Mouse (Mus musculus) lung, adult 2 months (tissue): ENCODE measurements around the gene Tbc1d9b. TPM values are rescaled to one million over a fixed set of nuclear protein-coding genes. Genes with fewer than 3 reads are reported as not detected.
A peak's percentile ranks its signal among the peaks of the same experiment; 100 is the strongest.

Source experiments
- DNase-seq: peaks from one replicate; pipeline ENCODE4 v3.0.0; 2022
- H3K4me1 ChIP-seq: fragments of 200-500 bp; 2 replicates; pipeline ENCODE4 v1.6.1; 2011; ENCODE audit warnings: low read length; ENCODE audit not compliant: control insufficient read depth, insufficient read depth
- H3K4me3 ChIP-seq: fragments of 200-500 bp; replicated peaks from 2 replicates; pipeline ENCODE3; 2011; ENCODE audit warnings: low read depth, mild to moderate bottlenecking, control low read depth, low read length; ENCODE audit errors: extremely low read depth
- CTCF ChIP-seq: fragments of 200-500 bp; IDR thresholded peaks from 2 replicates; pipeline ENCODE4 v1.5.1; 2011; ENCODE audit warnings: mild to moderate bottlenecking, low read length, control low read depth; ENCODE audit not compliant: insufficient read depth
- POLR2A ChIP-seq: fragments of 200-500 bp; IDR thresholded peaks from 2 replicates; pipeline ENCODE4 v1.6.1; 2011; ENCODE audit warnings: low read depth, mild to moderate bottlenecking, control low read depth, low read length, borderline replicate concordance; ENCODE audit errors: extremely low read depth
- WGBS: fragments of 180-500 bp; shearing (Covaris S2); methylation state at CpG from one replicate; pipeline ENCODE4 v1.1.7; 2018; 5-methylcytosine and 5-hydroxymethylcytosine counted together
- polyA plus RNA-seq: library from polyadenylated mRNA; depleted of rRNA; stranded (reverse); fragments of >200 nt; gene quantifications from 2 replicates; pipeline ENCODE4 v1.2.3, GENCODE M21; 2012

Gene Tbc1d9b
- polyA plus RNA-seq, 1 experiment = 68.4 TPM

DNA sequence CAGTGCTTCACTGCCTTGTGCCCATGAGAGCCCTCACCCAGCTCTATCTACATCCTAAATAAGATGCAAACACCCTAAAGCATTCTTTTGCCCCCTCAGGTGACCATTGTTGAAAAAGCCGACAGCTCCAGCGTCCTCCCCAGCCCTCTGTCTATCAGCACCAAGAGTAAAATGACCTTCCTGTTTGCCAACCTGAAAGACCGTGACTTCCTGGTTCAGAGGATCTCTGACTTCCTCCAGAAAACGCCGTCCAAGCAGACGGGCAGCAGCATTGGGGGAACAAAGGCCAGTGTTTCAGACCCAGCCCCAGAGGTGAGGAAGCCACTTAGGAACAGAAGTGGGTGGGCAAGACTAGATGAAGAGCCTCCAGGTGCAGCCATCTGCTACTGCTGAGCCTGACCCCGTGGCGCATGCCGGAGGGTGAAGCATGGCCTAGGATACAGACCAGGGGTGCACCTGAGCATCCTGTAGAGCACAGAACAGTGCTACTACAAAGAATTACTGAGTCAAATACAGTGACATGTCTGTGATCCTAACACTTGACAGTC lies 18.5 kb downstream of the Tbc1d9b start:
- H3K4me3 ChIP-seq = no peak overlapping the region
- H3K4me1 ChIP-seq = no peaks in the 10 kb centered on the region
- DNase-seq = no peak
- WGBS = 58% methylated on average over 9 of the region's 9 CpGs
- TF ChIP-seq POLR2A = no peak
- no peak for TF ChIP-seq CTCF

DNA sequence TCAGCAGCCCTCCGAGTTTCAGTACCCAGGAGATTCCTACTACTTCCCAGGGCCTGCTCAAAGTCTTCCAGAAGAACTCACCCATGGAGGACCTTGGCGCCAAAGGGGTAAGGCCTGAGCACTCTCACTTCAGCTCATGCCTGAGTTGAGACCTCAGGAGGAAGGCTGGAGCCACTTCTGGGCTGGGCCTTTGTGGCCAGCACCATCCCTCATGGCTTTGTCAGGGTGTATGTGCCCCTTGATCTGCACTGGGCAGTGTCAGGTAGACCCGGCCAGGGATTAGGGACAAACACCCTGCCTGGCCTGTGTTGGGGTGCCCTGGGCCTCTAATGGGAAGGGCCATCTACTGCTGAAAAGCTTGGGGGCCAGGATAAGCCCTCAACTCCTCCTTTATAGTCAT lies 20.2 kb downstream of the Tbc1d9b start:
- Histone ChIP-seq H3K4me1 (no peaks in the 10 kb centered on the region), H3K4me3 (no peak overlapping the region)
- no peak for DNase-seq
- TF ChIP-seq POLR2A (no peak), CTCF (no peak)
- WGBS = 85% methylated on average over 3 of the region's 3 CpGs

DNA sequence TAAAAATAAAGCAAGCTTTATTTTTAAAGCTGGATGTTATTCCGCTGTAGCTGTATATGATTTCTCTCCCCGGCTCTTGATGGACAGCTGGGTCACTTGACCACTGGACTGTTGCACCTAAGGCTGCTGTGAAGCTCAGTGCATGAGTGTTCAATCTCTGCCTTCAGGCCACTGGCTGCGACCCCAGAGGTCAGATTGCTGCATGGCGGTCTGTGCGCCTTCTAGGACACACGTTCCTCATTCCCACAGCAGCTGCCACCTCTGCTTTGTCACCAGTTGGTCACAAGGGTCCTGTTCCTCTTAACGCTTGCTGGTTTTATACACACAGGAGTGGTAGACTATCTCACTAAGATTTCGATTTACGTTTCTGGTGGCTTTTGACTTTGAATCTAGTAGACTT lies 23.0 kb downstream of the Tbc1d9b start:
- no peak for TF ChIP-seq POLR2A
- no peak for TF ChIP-seq CTCF
- H3K4me3 ChIP-seq = no peak overlapping the region
- H3K4me1 ChIP-seq = no peaks in the 10 kb centered on the region
- DNase-seq = no peak
- 66% methylated on average over 9 of the region's 9 CpGs for WGBS

DNA sequence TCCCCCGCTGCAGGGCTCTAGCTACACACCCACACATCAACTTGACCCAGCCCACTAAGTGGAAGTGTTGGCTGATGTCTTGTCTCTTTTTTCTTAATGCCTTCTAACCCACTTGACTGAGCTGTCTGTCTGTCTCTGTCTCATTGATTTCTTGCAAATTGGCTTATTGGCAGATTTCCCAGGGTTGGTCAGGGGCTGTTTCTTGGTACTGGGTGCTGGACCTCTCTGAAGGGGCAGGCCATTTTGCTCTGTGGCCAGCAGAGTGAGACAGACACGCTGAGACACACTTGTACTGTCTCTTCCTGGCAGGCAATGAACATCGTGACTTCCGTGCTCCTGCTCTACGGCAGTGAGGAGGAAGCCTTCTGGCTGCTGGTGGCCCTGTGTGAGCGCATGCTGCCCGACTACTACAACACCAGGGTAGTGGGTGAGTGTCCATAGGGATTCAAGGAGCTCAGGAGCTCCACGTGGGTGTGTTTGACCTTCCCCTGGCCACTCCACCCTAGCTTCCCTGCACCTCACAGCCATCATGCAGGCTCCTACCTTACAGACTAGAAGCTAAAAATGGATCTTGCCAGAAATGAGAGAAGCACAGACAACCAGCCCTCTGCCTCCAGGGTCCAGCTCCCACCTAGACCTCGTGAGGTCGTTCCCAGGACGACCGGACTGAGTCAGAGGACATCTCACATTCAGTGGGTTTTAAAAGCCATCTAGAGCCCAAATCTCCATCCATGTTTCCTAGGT lies 23.8 kb downstream of the Tbc1d9b start:
- H3K4me1 ChIP-seq = no peaks in the 10 kb centered on the region
- 72% methylated on average over 12 of the region's 12 CpGs for WGBS
- H3K4me3 ChIP-seq = no peak overlapping the region
- no peak for TF ChIP-seq CTCF
- TF ChIP-seq POLR2A = no peak
- DNase-seq = no peak

DNA sequence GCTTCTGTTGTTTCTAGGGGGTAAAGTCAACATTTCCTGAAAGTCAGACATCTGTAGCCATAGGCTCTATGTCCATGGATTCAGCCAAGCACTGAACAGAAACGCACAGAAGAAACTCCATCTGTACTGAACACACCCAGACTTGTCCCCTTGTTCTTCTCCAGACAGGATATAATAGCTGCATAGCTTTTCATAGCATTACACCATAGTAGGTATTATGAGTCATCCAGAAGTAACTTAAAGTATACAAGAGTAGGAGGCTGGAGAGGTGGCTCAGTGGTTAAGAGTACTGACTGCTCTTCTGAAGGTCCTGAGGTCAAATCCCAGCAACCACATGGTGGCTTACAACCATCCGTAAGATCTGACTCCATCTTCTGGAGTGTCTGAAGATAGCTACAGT lies 24.6 kb downstream of the Tbc1d9b start:
- no peak overlapping the region for H3K4me3 ChIP-seq
- 78% methylated on average over 2 of the region's 2 CpGs for WGBS
- TF ChIP-seq CTCF = no peak
- no peak for TF ChIP-seq POLR2A
- no peak for DNase-seq
- no peaks in the 10 kb centered on the region for H3K4me1 ChIP-seq

DNA sequence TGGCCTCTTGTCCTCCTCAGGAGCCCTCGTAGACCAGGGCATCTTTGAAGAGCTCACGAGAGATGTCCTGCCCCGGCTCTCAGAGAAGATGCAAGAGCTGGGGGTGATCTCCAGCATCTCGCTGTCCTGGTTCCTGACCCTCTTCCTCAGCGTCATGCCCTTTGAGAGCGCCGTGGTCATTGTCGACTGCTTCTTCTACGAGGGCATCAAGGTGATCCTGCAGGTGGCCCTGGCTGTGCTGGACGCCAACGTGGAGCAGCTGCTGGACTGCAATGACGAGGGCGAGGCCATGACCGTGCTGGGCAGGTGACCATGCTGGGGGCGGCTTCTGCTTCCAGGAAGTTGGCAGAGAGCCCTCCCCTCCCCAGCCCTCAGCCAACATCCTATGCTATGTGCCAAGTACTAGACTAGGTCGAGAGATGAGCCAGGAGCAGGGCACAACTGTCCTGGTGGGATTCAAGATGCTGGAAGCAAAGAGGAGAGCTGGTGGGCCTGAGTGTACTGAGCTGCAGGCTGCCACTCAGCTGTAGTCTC lies 25.6 kb downstream of the Tbc1d9b start:
- Histone ChIP-seq H3K4me3 (no peak overlapping the region), H3K4me1 (0 out of 2 replicates have a peak, but pooled peaks cover under 1% of the 10 kb centered on the region)
- no peak for DNase-seq
- 82% methylated on average over 16 of the region's 16 CpGs for WGBS
- no peak for TF ChIP-seq CTCF
- TF ChIP-seq POLR2A = no peak

DNA sequence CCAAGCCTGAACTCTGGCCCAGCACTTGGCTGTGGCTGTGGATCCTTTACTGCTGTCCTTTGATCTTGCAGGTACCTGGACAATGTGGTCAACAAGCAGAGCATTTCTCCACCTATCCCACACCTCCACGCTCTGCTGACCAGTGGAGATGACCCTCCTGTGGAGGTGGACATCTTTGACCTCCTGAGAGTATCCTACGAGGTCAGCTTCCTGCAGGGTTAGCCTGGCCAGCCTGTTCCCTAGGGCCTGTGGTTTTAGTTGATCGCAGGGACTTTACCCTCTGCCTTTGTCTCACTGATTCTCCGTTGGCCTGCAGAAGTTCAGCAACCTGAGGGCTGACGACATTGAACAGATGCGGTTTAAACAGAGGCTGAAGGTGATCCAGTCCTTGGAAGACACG lies 27.1 kb downstream of the Tbc1d9b start:
- DNase-seq = no peak
- H3K4me3 ChIP-seq = no peak overlapping the region
- TF ChIP-seq POLR2A (no peak), CTCF (no peak)
- 92% methylated on average over 7 of the region's 7 CpGs for WGBS
- H3K4me1 ChIP-seq = 0 out of 2 replicates have a peak, but pooled peaks cover 6% of the 10 kb centered on the region

DNA sequence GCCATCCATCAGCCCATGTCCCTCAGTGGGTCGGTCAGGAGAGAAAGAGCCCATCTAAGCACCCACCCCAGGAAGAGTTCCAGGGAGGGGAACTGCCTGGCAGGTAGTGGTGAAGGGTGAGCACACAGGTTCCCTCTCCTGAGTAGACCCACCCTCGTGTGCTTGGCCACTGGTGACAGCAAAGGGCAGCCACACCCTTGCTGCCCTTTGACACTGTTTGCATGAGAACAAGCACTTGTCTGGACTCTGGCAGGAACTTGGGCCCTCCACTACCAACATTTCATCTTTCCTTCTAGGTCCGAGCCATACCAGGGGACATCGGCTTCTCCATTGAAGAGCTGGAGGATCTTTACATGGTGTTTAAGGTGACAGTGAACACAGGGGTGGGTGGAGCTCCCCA lies 28.2 kb downstream of the Tbc1d9b start:
- DNase-seq = no peak
- WGBS = 61% methylated on average over 4 of the region's 4 CpGs

DNA sequence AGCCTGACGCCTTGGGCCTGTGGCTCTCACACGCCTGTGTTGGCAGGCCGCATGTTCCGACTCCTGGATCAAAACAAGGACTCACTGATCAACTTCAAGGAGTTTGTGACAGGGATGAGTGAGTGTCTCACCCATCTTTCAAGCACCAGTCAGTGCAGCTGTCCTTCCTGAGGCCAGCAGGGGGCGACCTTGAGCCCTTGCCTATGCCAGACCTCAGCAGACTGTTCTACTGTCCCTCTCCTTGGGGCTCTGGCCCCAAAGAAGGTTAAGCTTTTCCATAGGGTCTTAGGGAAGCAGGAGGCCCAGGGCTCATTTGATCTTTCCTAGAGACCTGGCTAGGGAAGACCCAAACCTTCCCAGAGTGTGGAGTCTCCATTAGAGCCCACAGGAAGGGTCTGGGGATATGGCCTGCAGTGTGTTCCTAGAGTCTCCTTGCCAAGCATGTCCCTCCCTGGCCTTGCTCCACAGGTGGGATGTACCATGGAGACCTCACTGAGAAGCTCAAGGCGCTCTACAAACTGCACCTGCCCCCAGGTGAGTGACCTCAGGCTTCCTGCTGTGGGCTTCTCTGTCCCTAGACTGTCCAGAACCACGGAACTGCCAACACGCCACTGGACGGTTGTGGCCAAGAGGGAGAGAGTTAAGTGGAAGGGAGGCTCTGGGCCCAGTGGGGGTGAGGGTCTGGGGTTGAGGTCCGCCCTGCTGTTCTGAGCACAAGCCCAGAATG lies 30.5 kb downstream of the Tbc1d9b start:
- H3K4me1 ChIP-seq = 0 out of 2 replicates have a peak, but pooled peaks cover 6% of the 10 kb centered on the region
- peak; percentile 49 for DNase-seq
- TF ChIP-seq POLR2A = no peak
- peak; percentile 95 for TF ChIP-seq CTCF
- no peak overlapping the region for H3K4me3 ChIP-seq
- 67% methylated on average over 10 of the region's 10 CpGs for WGBS

More for the DNA sequence above, 28.2 kb downstream of the Tbc1d9b start:
- TF ChIP-seq POLR2A = no peak
- no peak for TF ChIP-seq CTCF
- 0 out of 2 replicates have a peak, but pooled peaks cover 6% of the 10 kb centered on the region for H3K4me1 ChIP-seq
- no peak overlapping the region for H3K4me3 ChIP-seq
